Mouse (Mus musculus): ENCODE results near the gene Slit3. TPM values are rescaled to one million over a fixed set of nuclear protein-coding genes. Genes with fewer than 3 reads are reported as not detected.

Slit3 gene
- polyA plus RNA-seq (2016; fragmentation: Nextera tagmentation; extraction: Ambion mirVana) = 38.0 and 54.1 TPM in 2 replicates

DNA sequence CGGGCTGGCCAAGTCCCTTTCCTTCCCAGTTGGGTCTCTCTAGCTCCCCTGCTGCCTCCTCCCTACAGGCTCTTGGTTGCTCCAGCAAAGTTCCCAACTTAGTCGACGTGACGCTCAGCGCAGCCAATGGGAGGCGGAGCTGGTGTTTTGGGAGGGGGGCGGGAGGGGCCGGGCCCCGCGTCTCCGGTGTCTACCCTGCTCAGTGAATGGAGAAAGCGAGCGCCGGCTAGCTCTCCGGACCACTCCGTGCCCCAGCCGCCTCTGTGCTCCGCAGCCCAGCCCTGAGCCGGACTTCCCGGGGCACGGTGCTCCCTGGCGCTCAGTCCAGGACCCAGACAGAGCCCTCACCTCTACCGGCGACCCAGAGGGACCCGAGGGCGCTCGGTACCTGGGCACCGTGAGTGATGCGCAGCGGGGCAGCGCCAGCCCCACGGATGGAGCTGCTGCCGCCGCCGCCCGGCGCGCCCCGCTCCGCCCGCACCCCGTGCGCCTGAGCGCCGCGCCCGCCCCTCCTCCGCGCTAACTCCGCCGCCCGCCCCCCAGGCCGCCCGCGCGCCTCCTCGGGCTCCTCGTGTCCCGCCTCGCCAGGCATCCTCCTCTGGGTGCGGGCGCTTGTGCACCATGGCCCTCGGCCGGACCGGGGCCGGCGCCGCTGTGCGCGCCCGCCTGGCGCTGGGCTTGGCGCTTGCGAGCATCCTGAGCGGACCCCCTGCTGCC, at the start of gene Slit3:
Slit3 (plus strand) TSS at position 331 of the 717 bp plus-strand sequence.
- H3K27ac ChIP-seq = peak within 1 kb of the TSS; percentile 87
- no peaks in the 10 kb centered on the region for H3K9me3 ChIP-seq
- peaks cover 71% of the 10 kb centered on the region for H3K4me1 ChIP-seq (replicated peaks)

DNA sequence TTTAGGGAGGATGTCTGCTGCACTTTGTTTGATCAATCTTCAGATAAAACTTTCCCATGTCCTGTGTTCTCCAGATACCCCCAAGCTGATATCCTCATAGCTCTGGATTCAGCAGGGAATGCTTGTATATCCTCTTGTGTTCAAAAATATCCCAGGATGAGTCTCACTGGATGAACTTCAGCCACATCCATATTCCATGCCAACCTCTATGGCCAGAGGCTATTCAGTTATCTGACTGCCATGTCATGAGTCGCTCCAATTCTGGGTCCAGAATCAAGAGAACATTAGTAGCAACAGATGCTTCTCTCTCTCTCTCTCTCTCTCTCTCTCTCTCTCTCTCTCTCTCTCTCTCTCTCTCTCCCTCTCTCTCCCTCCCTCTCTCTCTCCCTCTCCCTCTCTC, 49.6 kb upstream of the Slit3 start:
- Histone ChIP-seq H3K9me3 (no peaks in the 10 kb centered on the region), H3K36me3 (no peaks in the 10 kb centered on the region), H3K27ac (no peak overlapping the region), H3K4me3 (no peak overlapping the region), H3K27me3 (ENCODE audit: insufficient read depth, poor library complexity, severe bottlenecking) (no peaks in the 10 kb centered on the region), H3K4me1 (replicated peaks) (0 out of 2 replicates have a peak, but pooled peaks cover under 1% of the 10 kb centered on the region)
- 96% methylated on average over 1 of the region's 1 CpGs for WGBS
- no peak for DNase-seq (ENCODE audit: low spot score)

More for the DNA sequence above, at the start of gene Slit3:
- Histone ChIP-seq H3K4me3 (peak within 1 kb of the TSS; percentile 83), H3K27me3 (ENCODE audit: insufficient read depth, poor library complexity, severe bottlenecking) (peaks cover 56% of the 10 kb centered on the region), H3K36me3 (no peaks in the 10 kb centered on the region)
- WGBS = under 1% methylated on average over 74 of the region's 75 CpGs
- peak; percentile 84 for DNase-seq (ENCODE audit: low spot score)

DNA sequence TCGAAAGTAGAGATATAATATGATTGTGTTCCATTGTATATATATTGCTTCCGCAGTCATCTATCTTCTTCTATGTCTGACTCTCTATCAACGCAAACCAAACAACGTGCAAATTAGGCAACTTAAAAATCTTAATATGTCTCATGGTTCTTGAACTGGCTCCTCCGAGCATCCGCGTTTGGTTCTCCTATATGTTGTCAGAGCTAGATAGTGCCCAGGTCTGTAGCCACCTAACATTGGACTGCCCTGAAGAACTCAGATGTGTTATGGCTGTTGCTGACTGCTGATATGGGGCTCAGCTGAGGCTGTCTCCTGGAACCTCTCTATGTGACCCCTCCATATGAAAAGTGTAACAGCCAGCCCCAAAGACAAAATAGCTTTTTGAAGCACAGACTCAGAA, 45.6 kb upstream of the Slit3 start:
- H3K36me3 ChIP-seq = no peaks in the 10 kb centered on the region
- no peak overlapping the region for H3K27ac ChIP-seq
- no peaks in the 10 kb centered on the region for H3K27me3 ChIP-seq (ENCODE audit: insufficient read depth, poor library complexity, severe bottlenecking)
- peaks cover under 1% of the 10 kb centered on the region; the same call in 1 of the 2 replicates for H3K4me1 ChIP-seq (replicated peaks)
- H3K4me3 ChIP-seq = no peak overlapping the region
- WGBS = 93% methylated on average over 7 of the region's 7 CpGs
- no peak for DNase-seq (ENCODE audit: low spot score)
- no peaks in the 10 kb centered on the region for H3K9me3 ChIP-seq

DNA sequence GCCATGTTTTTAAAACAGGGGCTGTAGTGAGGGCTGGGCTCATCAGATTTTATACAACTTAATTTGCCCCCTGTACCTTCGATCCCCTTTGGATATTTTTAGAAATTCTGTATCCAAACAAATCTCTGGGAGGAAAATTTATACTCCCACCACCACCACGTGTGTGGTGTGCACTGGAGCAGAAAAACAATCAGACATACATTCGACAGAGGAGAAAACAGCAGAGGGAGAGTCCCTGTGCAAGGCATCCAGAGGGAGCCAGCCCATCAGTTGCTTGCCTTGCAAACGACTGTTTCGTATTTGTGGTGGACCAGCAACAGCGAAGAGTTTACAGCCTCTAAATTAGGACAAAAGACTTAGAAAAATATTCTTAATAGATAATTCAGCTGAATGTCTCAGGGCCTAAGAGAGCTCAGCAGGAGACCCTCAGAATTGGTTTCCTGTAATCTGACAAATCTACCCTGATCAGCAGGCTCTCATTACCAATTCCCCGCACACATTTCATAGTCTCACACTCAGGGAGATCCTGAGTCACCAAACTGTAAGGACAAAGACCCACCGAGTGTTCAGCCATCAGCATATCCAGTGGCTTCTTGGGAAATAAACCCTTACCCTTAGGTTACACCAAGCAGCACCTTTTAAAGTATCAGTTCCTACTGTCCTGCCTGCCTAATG, 40.4 kb upstream of the Slit3 start:
- 41% methylated on average over 8 of the region's 8 CpGs for WGBS
- peaks cover 10% of the 10 kb centered on the region for H3K4me1 ChIP-seq (replicated peaks)
- no peak overlapping the region for H3K4me3 ChIP-seq
- no peak for DNase-seq (ENCODE audit: low spot score)
- no peaks in the 10 kb centered on the region for H3K27me3 ChIP-seq (ENCODE audit: insufficient read depth, poor library complexity, severe bottlenecking)
- H3K9me3 ChIP-seq = no peaks in the 10 kb centered on the region
- H3K27ac ChIP-seq = no peak overlapping the region
- H3K36me3 ChIP-seq = no peaks in the 10 kb centered on the region

DNA sequence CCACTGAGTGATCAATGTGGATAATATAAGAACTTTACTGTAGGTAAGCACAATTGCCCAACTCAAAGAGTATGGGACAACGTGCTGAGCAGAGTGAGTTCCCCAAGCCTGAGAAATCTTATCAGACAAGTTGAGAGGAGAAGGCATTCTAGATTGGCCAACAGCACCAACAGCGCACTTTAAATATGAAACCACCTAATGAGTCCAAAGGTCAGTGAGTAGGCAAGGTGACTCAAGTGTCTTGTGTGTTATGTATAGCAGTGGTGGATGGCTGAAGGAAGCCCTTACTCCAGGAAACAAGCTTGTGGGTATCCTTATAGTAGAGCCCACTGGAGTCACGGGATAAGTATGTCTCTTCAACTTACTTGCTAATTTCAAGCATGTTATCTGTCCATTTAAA, 38.7 kb upstream of the Slit3 start:
- H3K36me3 ChIP-seq = no peaks in the 10 kb centered on the region
- H3K27ac ChIP-seq = no peak overlapping the region
- no peak overlapping the region for H3K4me3 ChIP-seq
- no peaks in the 10 kb centered on the region for H3K9me3 ChIP-seq
- no peak for DNase-seq (ENCODE audit: low spot score)
- no peaks in the 10 kb centered on the region for H3K27me3 ChIP-seq (ENCODE audit: insufficient read depth, poor library complexity, severe bottlenecking)
- 93% methylated on average over 3 of the region's 3 CpGs for WGBS
- H3K4me1 ChIP-seq (replicated peaks) = peaks cover 10% of the 10 kb centered on the region

DNA sequence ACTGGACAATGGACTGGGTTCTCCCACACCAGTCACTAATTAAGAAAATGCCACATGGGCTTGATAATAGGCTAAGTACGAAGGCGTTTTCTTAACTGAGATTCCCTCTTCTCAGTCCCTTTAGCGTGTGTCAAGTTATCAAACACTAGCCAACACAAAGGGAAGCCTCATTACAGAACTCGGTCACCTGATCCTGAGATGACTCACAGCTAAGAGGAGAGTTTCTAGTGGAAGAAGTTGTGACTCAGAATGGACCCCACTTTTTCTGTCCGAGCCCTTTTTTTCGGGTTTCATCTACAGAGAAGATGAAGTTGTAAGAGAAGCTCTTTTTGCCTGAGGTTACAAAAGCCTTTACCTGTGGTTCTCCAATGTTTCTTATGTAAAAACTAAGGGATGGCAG, 38.0 kb upstream of the Slit3 start:
- no peak for DNase-seq (ENCODE audit: low spot score)
- H3K4me1 ChIP-seq (replicated peaks) = peaks cover 10% of the 10 kb centered on the region
- H3K9me3 ChIP-seq = no peaks in the 10 kb centered on the region
- H3K4me3 ChIP-seq = no peak overlapping the region
- WGBS = 68% methylated on average over 6 of the region's 6 CpGs
- H3K27ac ChIP-seq = no peak overlapping the region
- H3K27me3 ChIP-seq (ENCODE audit: insufficient read depth, poor library complexity, severe bottlenecking) = no peaks in the 10 kb centered on the region
- H3K36me3 ChIP-seq = no peaks in the 10 kb centered on the region

DNA sequence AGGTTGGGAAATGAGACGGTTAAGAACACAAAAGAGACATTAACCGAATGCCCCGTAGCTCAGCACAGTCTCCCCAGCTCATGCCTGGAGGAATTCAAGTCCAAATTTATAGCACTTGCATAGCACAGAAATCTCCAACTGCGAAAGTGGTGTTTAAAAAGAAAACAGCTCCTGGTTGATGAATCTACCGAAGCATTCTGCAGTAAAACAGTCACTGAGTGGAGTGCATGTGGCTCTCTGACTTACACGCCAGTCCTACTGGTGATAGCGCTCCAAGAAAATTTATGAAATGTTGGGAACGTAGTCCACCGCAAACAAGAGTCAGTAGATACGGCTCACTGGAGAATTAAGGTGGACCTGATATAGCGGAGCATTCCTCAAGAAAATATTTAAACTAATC, 35.7 kb upstream of the Slit3 start:
- H3K4me3 ChIP-seq = no peak overlapping the region
- H3K27me3 ChIP-seq (ENCODE audit: insufficient read depth, poor library complexity, severe bottlenecking) = no peaks in the 10 kb centered on the region
- H3K9me3 ChIP-seq = no peaks in the 10 kb centered on the region
- WGBS = 91% methylated on average over 11 of the region's 11 CpGs
- H3K4me1 ChIP-seq (replicated peaks) = peaks cover 10% of the 10 kb centered on the region
- no peak for DNase-seq (ENCODE audit: low spot score)
- H3K36me3 ChIP-seq = no peaks in the 10 kb centered on the region
- H3K27ac ChIP-seq = no peak overlapping the region

DNA sequence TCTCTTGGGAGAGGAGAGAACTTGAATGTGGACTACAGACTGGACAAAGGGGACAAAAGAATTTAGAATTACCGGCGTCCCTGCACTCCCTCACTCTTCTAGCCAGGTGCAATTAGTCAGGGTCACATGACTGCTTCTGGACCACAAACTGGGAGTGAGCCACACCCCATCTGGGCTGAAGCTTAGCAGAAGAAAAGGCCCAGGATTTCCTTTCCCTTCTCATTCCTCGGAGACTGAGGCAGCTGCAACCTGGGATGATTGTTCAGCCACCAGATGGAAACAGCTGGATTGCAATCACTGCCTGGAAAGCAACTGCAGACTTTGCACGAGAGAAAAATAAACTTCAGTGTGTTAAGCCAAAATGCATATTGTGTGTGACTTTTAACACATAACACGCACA, 35.0 kb upstream of the Slit3 start:
- no peaks in the 10 kb centered on the region for H3K9me3 ChIP-seq
- H3K4me1 ChIP-seq (replicated peaks) = peaks cover 4% of the 10 kb centered on the region
- WGBS = 55% methylated on average over 5 of the region's 5 CpGs
- H3K27ac ChIP-seq = no peak overlapping the region
- H3K36me3 ChIP-seq = no peaks in the 10 kb centered on the region
- no peaks in the 10 kb centered on the region for H3K27me3 ChIP-seq (ENCODE audit: insufficient read depth, poor library complexity, severe bottlenecking)
- DNase-seq (ENCODE audit: low spot score) = no peak
- no peak overlapping the region for H3K4me3 ChIP-seq

DNA sequence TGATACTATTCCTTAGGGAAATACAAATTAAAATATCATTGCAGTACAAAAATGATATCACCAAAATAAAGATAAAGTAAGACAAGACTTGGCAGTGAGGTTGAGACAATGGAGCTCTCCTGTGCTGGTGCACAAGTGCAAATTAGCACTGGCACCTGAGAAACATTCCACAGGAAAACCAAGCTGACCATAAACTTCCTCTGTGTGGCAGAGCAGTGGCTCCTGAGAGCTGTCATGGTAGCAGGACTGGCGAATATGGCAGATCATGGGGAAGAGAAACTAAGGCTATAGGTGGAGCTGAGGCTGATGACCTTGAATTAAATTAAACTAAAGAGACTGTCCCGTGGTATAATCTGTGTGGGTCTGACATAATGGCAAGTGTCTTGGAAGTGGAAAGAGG, 33.6 kb upstream of the Slit3 start:
- Histone ChIP-seq H3K4me3 (no peak overlapping the region), H3K27me3 (ENCODE audit: insufficient read depth, poor library complexity, severe bottlenecking) (no peaks in the 10 kb centered on the region), H3K27ac (no peak overlapping the region), H3K9me3 (no peaks in the 10 kb centered on the region), H3K4me1 (replicated peaks) (no peaks in the 10 kb centered on the region), H3K36me3 (no peaks in the 10 kb centered on the region)
- no peak for DNase-seq (ENCODE audit: low spot score)
- WGBS = 84% methylated on average over 2 of the region's 2 CpGs

DNA sequence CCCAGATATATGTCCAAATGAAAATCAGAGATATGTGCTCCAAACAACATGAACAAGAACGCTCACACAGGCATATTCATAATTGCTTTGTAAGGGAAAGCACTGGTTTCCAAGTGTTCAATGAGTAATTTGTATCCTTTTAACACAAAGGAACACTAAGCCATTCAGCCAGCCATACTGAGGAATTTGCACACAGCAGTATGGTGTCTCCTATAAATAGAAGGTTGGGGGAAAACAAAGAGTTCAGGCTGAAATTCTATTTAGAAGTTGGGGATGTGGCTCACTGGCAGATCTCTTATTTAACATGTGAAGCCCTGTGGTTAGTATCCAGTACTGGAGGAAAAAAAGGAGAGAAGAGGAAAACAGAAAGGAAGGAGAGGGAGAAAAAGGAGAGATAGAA, 32.9 kb upstream of the Slit3 start:
- no peaks in the 10 kb centered on the region for H3K36me3 ChIP-seq
- no peak overlapping the region for H3K27ac ChIP-seq
- H3K4me3 ChIP-seq = no peak overlapping the region
- no peak for DNase-seq (ENCODE audit: low spot score)
- no peaks in the 10 kb centered on the region for H3K4me1 ChIP-seq (replicated peaks)
- 88% methylated on average over 1 of the region's 1 CpGs for WGBS
- no peaks in the 10 kb centered on the region for H3K9me3 ChIP-seq
- H3K27me3 ChIP-seq (ENCODE audit: insufficient read depth, poor library complexity, severe bottlenecking) = no peaks in the 10 kb centered on the region

DNA sequence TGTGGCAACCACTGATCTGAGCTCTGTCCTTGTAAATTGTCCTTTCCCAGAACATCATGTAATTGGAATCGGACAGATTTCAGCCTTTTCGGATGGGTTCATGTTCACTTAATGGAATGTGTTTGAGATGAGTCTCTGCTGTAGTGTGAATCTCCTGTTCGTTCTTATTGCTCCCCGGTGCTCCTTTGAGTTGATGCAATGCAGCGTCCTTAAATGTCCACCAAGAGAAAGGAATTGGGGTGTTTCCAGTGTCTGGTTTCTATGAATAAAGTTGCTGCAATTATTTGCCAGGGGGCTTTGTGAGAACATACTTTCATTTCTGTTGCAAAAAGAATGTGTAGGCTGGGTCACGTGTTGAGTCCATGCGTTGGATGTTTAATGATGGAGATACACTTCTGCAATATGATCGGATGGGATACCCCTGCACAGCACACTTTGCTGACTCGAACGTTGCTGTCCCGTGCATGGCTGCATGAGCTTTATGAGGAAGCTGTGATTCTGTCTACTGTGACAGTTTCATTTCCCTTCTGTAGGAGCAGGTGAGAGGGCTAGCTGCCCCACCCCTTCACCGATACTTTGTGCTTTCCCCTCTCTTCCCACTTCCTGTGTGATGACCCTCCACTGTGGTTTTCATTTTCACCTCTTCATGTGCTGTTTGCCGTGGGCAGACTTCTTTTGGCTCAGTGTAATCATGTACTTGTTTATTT, 30.2 kb upstream of the Slit3 start:
- no peaks in the 10 kb centered on the region for H3K9me3 ChIP-seq
- H3K27me3 ChIP-seq (ENCODE audit: insufficient read depth, poor library complexity, severe bottlenecking) = no peaks in the 10 kb centered on the region
- no peak for DNase-seq (ENCODE audit: low spot score)
- H3K4me1 ChIP-seq (replicated peaks) = no peaks in the 10 kb centered on the region
- H3K36me3 ChIP-seq = no peaks in the 10 kb centered on the region
- 90% methylated on average over 13 of the region's 13 CpGs for WGBS
- no peak overlapping the region for H3K27ac ChIP-seq
- H3K4me3 ChIP-seq = no peak overlapping the region

DNA sequence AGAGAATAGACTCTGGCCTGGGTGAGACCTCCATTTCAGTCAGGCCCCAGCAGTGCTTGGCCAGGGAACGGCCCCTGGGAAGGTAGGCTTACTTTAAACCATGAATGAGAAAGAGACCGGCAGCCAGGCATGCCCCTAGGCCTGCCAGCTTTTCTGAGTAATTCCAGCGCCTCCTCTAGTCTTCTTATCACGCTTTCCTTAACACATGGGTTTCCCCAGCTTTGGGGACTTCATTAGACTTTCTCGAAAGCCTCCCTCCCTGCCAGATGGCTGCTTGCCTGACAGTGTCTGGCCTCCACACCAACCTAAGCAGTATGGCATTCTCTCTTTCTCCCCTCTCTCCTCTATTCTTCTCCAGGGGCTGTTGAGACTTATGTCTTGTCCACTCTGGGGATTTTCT, 24.5 kb upstream of the Slit3 start:
- H3K4me3 ChIP-seq = no peak overlapping the region
- 70% methylated on average over 5 of the region's 5 CpGs for WGBS
- DNase-seq (ENCODE audit: low spot score) = no peak
- H3K27ac ChIP-seq = no peak overlapping the region
- H3K4me1 ChIP-seq (replicated peaks) = no peaks in the 10 kb centered on the region; the same call in 1 of the 2 replicates
- no peaks in the 10 kb centered on the region for H3K27me3 ChIP-seq (ENCODE audit: insufficient read depth, poor library complexity, severe bottlenecking)
- no peaks in the 10 kb centered on the region for H3K36me3 ChIP-seq
- no peaks in the 10 kb centered on the region for H3K9me3 ChIP-seq

DNA sequence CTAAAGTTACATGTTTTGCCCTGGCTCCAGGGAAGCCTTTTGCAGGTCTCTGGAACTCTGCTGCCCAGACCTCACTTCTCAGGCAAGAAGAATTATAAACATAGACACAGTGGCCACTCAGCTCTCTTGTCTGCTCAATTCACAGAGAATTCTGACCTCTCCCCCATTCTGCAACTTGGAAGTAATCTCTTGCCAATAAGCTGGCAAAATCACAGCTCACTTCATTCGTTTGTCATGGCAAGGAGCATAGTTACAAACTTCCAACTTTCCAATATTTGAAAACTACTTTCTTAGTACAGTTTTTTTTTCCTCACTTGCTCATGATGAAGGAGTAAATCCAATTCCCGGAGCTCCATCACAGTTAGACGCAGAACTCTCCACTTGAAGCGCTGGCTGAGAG, 11.2 kb upstream of the Slit3 start:
- H3K27ac ChIP-seq = no peak overlapping the region
- no peaks in the 10 kb centered on the region for H3K9me3 ChIP-seq
- H3K36me3 ChIP-seq = no peaks in the 10 kb centered on the region
- WGBS = 76% methylated on average over 4 of the region's 4 CpGs
- peaks cover 16% of the 10 kb centered on the region for H3K4me1 ChIP-seq (replicated peaks)
- no peaks in the 10 kb centered on the region for H3K27me3 ChIP-seq (ENCODE audit: insufficient read depth, poor library complexity, severe bottlenecking)
- H3K4me3 ChIP-seq = no peak overlapping the region
- no peak for DNase-seq (ENCODE audit: low spot score)

All from hindbrain, embryonic 10.5 days (tissue).